Mouse (Mus musculus): Measurements from ENCODE around the gene Rab7. TPM values are rescaled to one million over a fixed set of nuclear protein-coding genes. Genes with fewer than 3 reads are reported as not detected.
A peak's percentile ranks its signal among the peaks of the same experiment; 100 is the strongest.

Gene Rab7
- polyA plus RNA-seq, 1 experiment: 432 TPM

- H3K4me3 ChIP-seq (ENCODE audit: insufficient read depth, low read length): no peak overlapping the region
- TF ChIP-seq CTCF (IDR thresholded peaks at IDR 0.05; ENCODE audit: extremely low read depth, insufficient read depth, low read length) (no peak), POLR2A (IDR thresholded peaks at IDR 0.05; ENCODE audit: extremely low read depth, insufficient read depth, low read length) (no peak)
- no peaks in the 10 kb centered on the region for H3K4me1 ChIP-seq (ENCODE audit: control insufficient read depth, insufficient read depth, low read length)
- H3K27ac ChIP-seq (ENCODE audit: insufficient read depth, low read length): no peak overlapping the region
Measured at GRCm38 (mm10) chr6:88070468-88070867, 25.4 kb upstream of the Rab7 start.

GRCm38 (mm10) chr6:88068739-88069138, 23.7 kb upstream of the Rab7 start:
- Histone ChIP-seq H3K27ac (ENCODE audit: insufficient read depth, low read length) (no peak overlapping the region), H3K4me1 (ENCODE audit: control insufficient read depth, insufficient read depth, low read length) (no peaks in the 10 kb centered on the region), H3K4me3 (ENCODE audit: insufficient read depth, low read length) (no peak overlapping the region)
- TF ChIP-seq POLR2A (IDR thresholded peaks at IDR 0.05; ENCODE audit: extremely low read depth, insufficient read depth, low read length) (no peak), CTCF (IDR thresholded peaks at IDR 0.05; ENCODE audit: extremely low read depth, insufficient read depth, low read length) (no peak)

DNA sequence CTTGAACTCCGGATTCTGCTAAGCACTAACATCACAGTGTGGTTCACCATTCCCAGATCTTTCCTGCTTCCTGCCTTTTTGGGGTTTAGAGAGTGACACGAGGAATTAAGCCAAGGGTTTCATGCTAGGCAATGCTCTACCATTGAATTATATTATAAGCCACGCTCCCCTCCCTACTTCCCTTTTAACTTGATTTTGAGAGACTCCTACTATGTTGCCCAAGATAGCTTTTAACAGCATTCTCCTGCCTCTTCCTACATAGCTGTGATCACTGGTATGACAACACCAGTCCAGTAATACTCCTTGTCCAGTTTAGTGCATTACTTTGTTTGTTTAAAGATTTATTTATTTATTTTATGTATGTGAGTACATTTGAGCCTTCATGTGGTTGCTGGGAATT, 22.7 kb upstream of the Rab7 start:
- Histone ChIP-seq H3K27ac (ENCODE audit: insufficient read depth, low read length) (no peak overlapping the region), H3K4me1 (ENCODE audit: control insufficient read depth, insufficient read depth, low read length) (no peaks in the 10 kb centered on the region), H3K4me3 (ENCODE audit: insufficient read depth, low read length) (no peak overlapping the region)
- TF ChIP-seq POLR2A (IDR thresholded peaks at IDR 0.05; ENCODE audit: extremely low read depth, insufficient read depth, low read length): no peak
- TF ChIP-seq CTCF (IDR thresholded peaks at IDR 0.05; ENCODE audit: extremely low read depth, insufficient read depth, low read length): no peak

DNA sequence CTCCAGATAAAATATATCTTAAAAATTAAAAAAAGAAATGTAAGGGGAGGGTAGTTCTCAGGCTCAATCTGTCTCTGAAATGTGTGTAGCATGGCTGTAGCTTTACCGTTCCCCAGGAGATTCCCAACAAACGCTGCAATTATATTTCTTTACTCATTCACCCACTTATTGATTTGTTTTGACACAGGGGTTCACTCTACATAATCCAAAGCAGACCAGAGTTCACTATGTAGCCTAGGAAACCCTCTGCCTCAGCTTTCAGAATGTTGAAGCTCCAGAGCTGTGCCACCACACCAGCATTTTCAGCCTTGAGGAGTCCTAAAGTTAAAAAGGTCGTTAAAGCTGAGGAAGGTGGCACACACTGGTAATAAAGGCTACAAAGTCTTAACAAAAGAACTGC, 20.9 kb upstream of the Rab7 start:
- TF ChIP-seq POLR2A (IDR thresholded peaks at IDR 0.05; ENCODE audit: extremely low read depth, insufficient read depth, low read length): no peak
- no peak for TF ChIP-seq CTCF (IDR thresholded peaks at IDR 0.05; ENCODE audit: extremely low read depth, insufficient read depth, low read length)

GRCm38 (mm10) chr6:88065116-88065515, 20.0 kb upstream of the Rab7 start:
- H3K4me3 ChIP-seq (ENCODE audit: insufficient read depth, low read length): no peak overlapping the region
- no peak for TF ChIP-seq CTCF (IDR thresholded peaks at IDR 0.05; ENCODE audit: extremely low read depth, insufficient read depth, low read length)
- TF ChIP-seq POLR2A (IDR thresholded peaks at IDR 0.05; ENCODE audit: extremely low read depth, insufficient read depth, low read length): no peak
- no peaks in the 10 kb centered on the region for H3K4me1 ChIP-seq (ENCODE audit: control insufficient read depth, insufficient read depth, low read length)
- H3K27ac ChIP-seq (ENCODE audit: insufficient read depth, low read length): peak overlapping the region; percentile 87

More for the DNA sequence above, 20.9 kb upstream of the Rab7 start:
- H3K4me3 ChIP-seq (ENCODE audit: insufficient read depth, low read length): no peak overlapping the region
- no peaks in the 10 kb centered on the region for H3K4me1 ChIP-seq (ENCODE audit: control insufficient read depth, insufficient read depth, low read length)
- no peak overlapping the region for H3K27ac ChIP-seq (ENCODE audit: insufficient read depth, low read length)

DNA sequence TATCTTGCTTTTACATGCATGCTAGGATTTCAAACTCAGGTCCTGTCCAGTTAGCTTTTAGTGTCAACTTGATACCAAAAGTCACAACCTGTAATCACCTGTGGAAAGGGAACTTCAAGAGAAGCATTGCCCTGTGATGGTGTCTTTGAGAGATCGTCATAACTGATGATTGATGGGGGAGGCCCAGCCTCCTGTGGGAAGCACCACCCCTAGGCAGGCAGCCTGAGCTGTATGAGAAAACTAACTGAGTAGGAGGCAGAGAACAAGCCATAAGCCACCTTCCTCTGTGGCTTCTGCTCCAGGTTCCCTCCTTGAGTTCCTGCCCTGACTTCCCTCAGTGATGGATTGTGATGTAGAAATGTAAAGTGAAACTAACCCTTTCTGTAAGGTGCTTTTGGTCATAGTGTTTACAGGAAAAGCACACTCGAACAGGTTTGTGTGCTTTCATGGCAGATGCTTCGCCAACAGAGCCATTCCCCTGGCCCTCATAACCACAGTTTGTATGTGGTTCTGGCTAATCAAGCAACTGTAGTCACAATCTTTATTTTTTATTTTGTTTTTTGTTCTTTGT, 19.1 kb upstream of the Rab7 start:
- Histone ChIP-seq H3K4me3 (ENCODE audit: insufficient read depth, low read length) (no peak overlapping the region), H3K4me1 (ENCODE audit: control insufficient read depth, insufficient read depth, low read length) (no peaks in the 10 kb centered on the region), H3K27ac (ENCODE audit: insufficient read depth, low read length) (no peak overlapping the region)
- TF ChIP-seq CTCF (IDR thresholded peaks at IDR 0.05; ENCODE audit: extremely low read depth, insufficient read depth, low read length) (no peak), POLR2A (IDR thresholded peaks at IDR 0.05; ENCODE audit: extremely low read depth, insufficient read depth, low read length) (no peak)

DNA sequence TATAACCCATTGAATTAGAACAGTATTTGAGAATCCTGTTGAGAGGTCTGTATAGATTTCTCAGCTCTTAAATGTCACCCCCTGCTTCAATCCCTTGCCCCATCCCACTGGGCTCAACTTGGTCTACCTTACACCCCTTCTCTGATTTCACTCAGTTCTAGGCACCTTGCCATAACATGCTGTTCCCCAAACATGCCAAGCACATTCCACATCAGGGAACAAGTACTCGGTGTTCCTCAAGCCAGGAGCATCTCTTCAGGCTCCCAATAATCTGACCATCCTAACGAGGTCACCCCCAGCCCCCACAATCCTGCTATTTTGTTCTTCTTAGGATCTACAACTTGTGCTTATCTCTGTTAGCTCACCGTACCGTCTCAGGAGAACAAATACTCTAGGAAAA, 17.3 kb upstream of the Rab7 start:
- no peak overlapping the region for H3K27ac ChIP-seq (ENCODE audit: insufficient read depth, low read length)
- H3K4me1 ChIP-seq (ENCODE audit: control insufficient read depth, insufficient read depth, low read length): no peaks in the 10 kb centered on the region
- no peak overlapping the region for H3K4me3 ChIP-seq (ENCODE audit: insufficient read depth, low read length)
- TF ChIP-seq POLR2A (IDR thresholded peaks at IDR 0.05; ENCODE audit: extremely low read depth, insufficient read depth, low read length): no peak
- no peak for TF ChIP-seq CTCF (IDR thresholded peaks at IDR 0.05; ENCODE audit: extremely low read depth, insufficient read depth, low read length)

GRCm38 (mm10) chr6:88061406-88061805, 16.3 kb upstream of the Rab7 start:
- TF ChIP-seq POLR2A (IDR thresholded peaks at IDR 0.05; ENCODE audit: extremely low read depth, insufficient read depth, low read length) (no peak), CTCF (IDR thresholded peaks at IDR 0.05; ENCODE audit: extremely low read depth, insufficient read depth, low read length) (no peak)
- H3K4me1 ChIP-seq (ENCODE audit: control insufficient read depth, insufficient read depth, low read length): no peaks in the 10 kb centered on the region
- no peak overlapping the region for H3K27ac ChIP-seq (ENCODE audit: insufficient read depth, low read length)
- no peak overlapping the region for H3K4me3 ChIP-seq (ENCODE audit: insufficient read depth, low read length)

DNA sequence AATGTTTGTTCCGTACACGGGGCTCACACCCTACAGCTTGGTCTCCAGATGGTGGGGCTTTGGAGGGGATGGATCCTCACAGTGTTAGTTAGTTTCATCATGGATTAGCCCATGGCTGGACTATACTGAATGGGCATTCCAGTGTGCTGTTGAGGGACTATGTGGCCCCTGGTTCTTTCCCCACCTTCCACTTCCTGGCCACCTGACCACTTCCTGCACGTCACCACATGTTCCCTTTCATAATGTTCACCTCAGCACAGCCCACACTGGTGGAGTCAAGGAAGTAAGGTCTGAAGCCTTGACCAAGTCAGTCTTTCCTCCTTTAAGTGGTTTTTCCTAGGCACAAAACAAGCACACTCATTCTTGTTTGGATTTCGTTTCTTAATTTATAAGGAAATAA, 15.5 kb upstream of the Rab7 start:
- Histone ChIP-seq H3K4me3 (ENCODE audit: insufficient read depth, low read length) (no peak overlapping the region), H3K27ac (ENCODE audit: insufficient read depth, low read length) (no peak overlapping the region), H3K4me1 (ENCODE audit: control insufficient read depth, insufficient read depth, low read length) (no peaks in the 10 kb centered on the region)
- TF ChIP-seq POLR2A (IDR thresholded peaks at IDR 0.05; ENCODE audit: extremely low read depth, insufficient read depth, low read length) (no peak), CTCF (IDR thresholded peaks at IDR 0.05; ENCODE audit: extremely low read depth, insufficient read depth, low read length) (no peak)

DNA sequence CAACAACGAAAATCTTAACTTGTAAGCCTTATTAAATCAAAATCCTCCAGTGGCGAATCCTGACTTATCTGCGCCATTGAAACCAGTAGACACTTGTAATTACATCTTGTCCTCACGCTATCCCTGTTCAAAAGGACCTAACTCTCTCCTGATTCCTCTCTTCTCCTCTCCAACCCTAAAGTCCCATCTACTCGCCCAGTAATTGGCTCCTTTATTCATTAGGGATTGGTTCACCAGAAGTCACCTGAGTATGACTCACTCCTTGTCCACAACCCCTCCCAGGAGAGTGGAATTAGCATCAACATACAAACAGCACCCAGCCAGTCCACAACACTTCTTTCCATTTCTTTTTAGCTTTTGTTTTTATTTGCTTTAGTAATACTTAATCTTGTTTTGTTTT, 14.8 kb upstream of the Rab7 start:
- no peaks in the 10 kb centered on the region for H3K4me1 ChIP-seq (ENCODE audit: control insufficient read depth, insufficient read depth, low read length)
- TF ChIP-seq CTCF (IDR thresholded peaks at IDR 0.05; ENCODE audit: extremely low read depth, insufficient read depth, low read length) (no peak), POLR2A (IDR thresholded peaks at IDR 0.05; ENCODE audit: extremely low read depth, insufficient read depth, low read length) (no peak)

More for the DNA sequence above, 14.8 kb upstream of the Rab7 start:
- H3K4me3 ChIP-seq (ENCODE audit: insufficient read depth, low read length): no peak overlapping the region
- H3K27ac ChIP-seq (ENCODE audit: insufficient read depth, low read length): no peak overlapping the region
